Mouse (Mus musculus) midbrain, embryonic 10.5 days (tissue): Measurements from ENCODE around the gene Sdr42e1. TPM values are rescaled to one million over a fixed set of nuclear protein-coding genes. Genes with fewer than 3 reads are reported as not detected.

Experiments
- DNase-seq: peaks from one replicate; pipeline ENCODE4 v3.0.0-alpha.2; 2017; ENCODE audit warnings: low spot score
- H3K27ac ChIP-seq: fragments of 300-500 bp; sonication (generic); replicated peaks from 2 replicates; pipeline ENCODE4 v1.5.1; 2016; ENCODE audit warnings: mild to moderate bottlenecking
- H3K27me3 ChIP-seq: fragments of 300-500 bp; sonication (generic); 2 replicates; pipeline ENCODE4 v1.6.1; 2016; ENCODE audit warnings: low read depth, mild to moderate bottlenecking; ENCODE audit not compliant: poor library complexity, severe bottlenecking
- H3K36me3 ChIP-seq: fragments of 300-500 bp; sonication (generic); 2 replicates; pipeline ENCODE4 v1.6.1; 2016; ENCODE audit warnings: mild to moderate bottlenecking, moderate library complexity
- H3K4me1 ChIP-seq: fragments of 300-500 bp; sonication (generic); 2 replicates; pipeline ENCODE4 v1.6.1; 2016
- H3K4me3 ChIP-seq: fragments of 300-500 bp; sonication (generic); 2 replicates; pipeline ENCODE4 v1.5.1; 2016; ENCODE audit warnings: mild to moderate bottlenecking, moderate library complexity
- H3K9me3 ChIP-seq: fragments of 300-500 bp; sonication (generic); replicated peaks from 2 replicates; pipeline ENCODE4 v1.6.1; 2016; ENCODE audit warnings: mild to moderate bottlenecking
- WGBS: fragments of 180-500 bp; shearing (Covaris S2); methylation state at CpG from one replicate; pipeline ENCODE4 v1.1.7; 2016; 5-methylcytosine and 5-hydroxymethylcytosine counted together
- polyA plus RNA-seq: library from polyadenylated mRNA; unstranded; fragments of >200 nt; fragmentation: Nextera tagmentation; extraction: Ambion mirVana; gene quantifications from 2 replicates; pipeline ENCODE4 v1.2.1, GENCODE M21; 2016

The Sdr42e1 gene
- 0.46 and 0.65 TPM in 2 replicates for polyA plus RNA-seq

DNA sequence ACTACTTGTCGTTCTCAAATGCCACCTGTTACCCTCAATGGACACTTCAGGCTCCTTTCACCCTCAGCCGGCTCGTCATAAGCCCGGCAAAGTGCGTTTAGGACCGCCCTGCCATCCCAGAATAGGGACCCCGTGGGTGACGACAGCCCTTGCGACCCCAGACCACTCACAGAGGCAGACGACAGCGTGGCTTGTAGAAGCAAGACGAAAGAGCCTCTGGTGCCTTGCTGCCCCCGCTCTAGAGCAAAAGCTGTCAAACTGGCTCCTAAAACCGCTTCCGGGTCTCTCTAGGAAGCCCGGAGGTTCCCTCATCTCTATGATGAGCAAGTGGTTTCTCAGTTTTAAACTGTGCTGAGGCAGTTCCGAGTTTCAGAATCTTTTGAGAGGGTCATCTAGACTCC is at the start of gene Sdr42e1:
TSS of gene Sdr42e1 (minus strand) at position 260 of the 401 bp plus-strand sequence.
- Histone ChIP-seq H3K27ac (peak within 1 kb of the TSS; percentile 34), H3K27me3 (no peaks in the 10 kb centered on the region), H3K36me3 (no peaks in the 10 kb centered on the region), H3K9me3 (no peaks in the 10 kb centered on the region), H3K4me3 (peak within 1 kb of the TSS; percentile 58), H3K4me1 (peaks cover 7% of the 10 kb centered on the region)
- 16% methylated on average over 17 of the region's 17 CpGs for WGBS
- DNase-seq: peak; percentile 34

- Histone ChIP-seq H3K27me3 (no peaks in the 10 kb centered on the region), H3K36me3 (no peaks in the 10 kb centered on the region), H3K4me1 (no peaks in the 10 kb centered on the region), H3K4me3 (no peak overlapping the region), H3K9me3 (no peaks in the 10 kb centered on the region; the same call in 1 of the 2 replicates), H3K27ac (no peak overlapping the region)
- 81% methylated on average over 14 of the region's 14 CpGs for WGBS
- no peak for DNase-seq
Observed at GRCm38 (mm10) chr8:117718152-117718860, 44.8 kb upstream of the Sdr42e1 start.

DNA sequence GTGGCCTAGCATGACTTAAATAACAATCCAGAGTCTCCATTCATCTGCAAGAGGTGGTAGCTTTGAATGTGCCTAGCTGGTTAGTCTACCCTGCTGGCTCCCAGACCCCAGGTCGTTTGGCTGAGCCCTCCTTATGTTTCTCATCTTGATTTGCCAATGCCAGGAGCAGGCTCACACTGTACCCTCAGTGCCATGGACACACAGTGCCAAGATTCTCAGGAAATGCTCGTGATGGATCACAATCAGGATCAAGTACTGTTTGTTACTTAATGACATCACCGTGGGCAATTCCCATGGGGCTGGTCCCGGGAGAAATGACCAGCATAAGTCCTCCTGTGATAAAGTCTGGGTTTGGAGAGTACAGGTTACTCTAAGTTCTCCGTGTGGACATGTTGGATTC is 42.4 kb upstream of the Sdr42e1 start:
- 82% methylated on average over 5 of the region's 5 CpGs for WGBS
- no peak for DNase-seq
- Histone ChIP-seq H3K36me3 (no peaks in the 10 kb centered on the region), H3K9me3 (no peaks in the 10 kb centered on the region; the same call in 1 of the 2 replicates), H3K27ac (no peak overlapping the region), H3K4me1 (no peaks in the 10 kb centered on the region), H3K4me3 (no peak overlapping the region), H3K27me3 (no peaks in the 10 kb centered on the region)

GRCm38 (mm10) chr8:117714604-117715003 is 41.1 kb upstream of the Sdr42e1 start:
- Histone ChIP-seq H3K27me3 (no peaks in the 10 kb centered on the region), H3K27ac (no peak overlapping the region), H3K36me3 (no peaks in the 10 kb centered on the region), H3K4me1 (no peaks in the 10 kb centered on the region), H3K9me3 (no peaks in the 10 kb centered on the region; the same call in 1 of the 2 replicates), H3K4me3 (no peak overlapping the region)
- DNase-seq: no peak
- WGBS: 90% methylated on average over 5 of the region's 5 CpGs

DNA sequence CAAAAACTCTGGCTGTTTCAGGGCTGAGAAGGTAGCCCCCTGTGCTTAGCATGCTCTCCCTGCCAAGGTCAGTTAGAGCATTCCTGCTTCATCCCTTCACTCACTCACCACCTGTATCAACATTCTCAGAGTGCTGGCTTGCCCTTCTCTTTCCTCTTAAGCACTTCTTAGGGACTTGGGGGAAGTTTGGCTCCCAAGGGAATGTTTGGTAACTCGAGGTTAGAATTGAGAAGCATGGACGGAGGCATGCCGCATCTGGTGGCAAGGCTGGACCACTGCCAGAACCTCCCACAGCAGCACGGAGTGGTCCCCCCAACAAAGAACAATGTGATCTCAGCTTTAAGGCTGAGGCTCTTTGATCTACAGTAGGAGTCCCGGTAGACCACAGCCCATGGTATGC is 38.7 kb upstream of the Sdr42e1 start:
- Histone ChIP-seq H3K27me3 (no peaks in the 10 kb centered on the region), H3K9me3 (no peaks in the 10 kb centered on the region; the same call in 1 of the 2 replicates), H3K27ac (no peak overlapping the region), H3K36me3 (no peaks in the 10 kb centered on the region), H3K4me1 (no peaks in the 10 kb centered on the region), H3K4me3 (no peak overlapping the region)
- DNase-seq: no peak
- WGBS: 79% methylated on average over 5 of the region's 5 CpGs

DNA sequence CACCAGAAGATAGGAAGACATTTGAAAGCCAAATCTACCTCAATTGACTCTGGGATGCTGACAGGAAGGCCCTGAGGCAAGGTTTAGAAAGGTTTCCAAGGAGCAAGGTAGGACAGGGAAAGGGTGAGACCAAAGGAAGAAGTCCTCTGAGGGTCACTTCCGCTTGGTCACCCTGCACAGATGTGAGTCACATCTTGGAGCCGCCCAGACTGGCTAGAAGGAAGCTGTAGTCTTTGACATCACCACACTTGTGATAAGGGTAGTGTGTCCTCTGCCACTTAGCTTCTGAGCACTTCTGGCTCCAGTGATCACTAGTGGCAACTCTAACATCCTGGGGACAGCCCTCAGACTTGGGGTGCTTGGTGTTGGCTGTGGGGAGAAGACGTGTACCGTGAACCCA is 32.7 kb upstream of the Sdr42e1 start:
- Histone ChIP-seq H3K4me1 (peaks cover 4% of the 10 kb centered on the region), H3K27ac (no peak overlapping the region), H3K36me3 (no peaks in the 10 kb centered on the region), H3K9me3 (no peaks in the 10 kb centered on the region), H3K27me3 (no peaks in the 10 kb centered on the region), H3K4me3 (no peak overlapping the region)
- WGBS: 95% methylated on average over 4 of the region's 4 CpGs
- no peak for DNase-seq

- H3K27ac ChIP-seq: no peak overlapping the region
- no peak overlapping the region for H3K4me3 ChIP-seq
- peaks cover 11% of the 10 kb centered on the region for H3K4me1 ChIP-seq
- H3K36me3 ChIP-seq: no peaks in the 10 kb centered on the region
- no peak for DNase-seq
- H3K27me3 ChIP-seq: no peaks in the 10 kb centered on the region
- 68% methylated on average over 10 of the region's 10 CpGs for WGBS
- no peaks in the 10 kb centered on the region for H3K9me3 ChIP-seq
Observed at GRCm38 (mm10) chr8:117702701-117703100, 29.2 kb upstream of the Sdr42e1 start.

GRCm38 (mm10) chr8:117701859-117702258 is 28.4 kb upstream of the Sdr42e1 start, which contains the start of gene Hsd17b2:
Gene Hsd17b2 (plus strand): TSS chr8:117701904.
- Histone ChIP-seq H3K9me3 (no peaks in the 10 kb centered on the region), H3K4me3 (no peak within 1 kb of the TSS), H3K27ac (no peak within 1 kb of the TSS), H3K27me3 (no peaks in the 10 kb centered on the region), H3K36me3 (no peaks in the 10 kb centered on the region), H3K4me1 (peaks cover 11% of the 10 kb centered on the region)
- DNase-seq: no peak
- 56% methylated on average over 13 of the region's 13 CpGs for WGBS

GRCm38 (mm10) chr8:117701246-117701645 is 27.8 kb upstream of the Sdr42e1 start:
- 88% methylated on average over 8 of the region's 8 CpGs for WGBS
- no peak for DNase-seq
- Histone ChIP-seq H3K4me1 (peaks cover 11% of the 10 kb centered on the region), H3K9me3 (no peaks in the 10 kb centered on the region), H3K4me3 (no peak overlapping the region), H3K27ac (no peak overlapping the region), H3K27me3 (no peaks in the 10 kb centered on the region), H3K36me3 (no peaks in the 10 kb centered on the region)

DNA sequence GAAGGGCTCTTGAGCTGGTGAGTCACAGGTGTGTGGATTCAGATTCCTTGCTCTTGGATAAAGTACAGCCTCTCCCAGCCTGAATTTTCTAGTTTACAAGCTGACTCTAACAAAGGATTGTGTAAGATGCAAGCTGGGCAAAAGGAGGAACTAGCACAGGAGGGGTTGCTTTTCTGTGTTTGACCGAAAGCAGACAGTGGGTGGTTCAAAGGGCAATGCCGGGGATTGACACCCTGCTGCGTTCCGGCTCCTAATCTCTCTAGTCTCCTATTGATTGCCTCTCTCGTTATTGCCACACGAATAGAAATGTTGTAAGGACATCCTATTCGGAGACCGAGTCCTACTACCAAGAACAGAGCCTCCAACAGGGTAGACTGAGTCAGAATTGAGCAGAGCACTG is 27.2 kb upstream of the Sdr42e1 start:
- Histone ChIP-seq H3K9me3 (no peaks in the 10 kb centered on the region), H3K36me3 (no peaks in the 10 kb centered on the region), H3K4me3 (no peak overlapping the region), H3K4me1 (peaks cover 11% of the 10 kb centered on the region), H3K27me3 (no peaks in the 10 kb centered on the region), H3K27ac (no peak overlapping the region)
- DNase-seq: no peak
- WGBS: 31% methylated on average over 8 of the region's 8 CpGs

- H3K27me3 ChIP-seq: no peaks in the 10 kb centered on the region
- no peaks in the 10 kb centered on the region for H3K36me3 ChIP-seq
- no peaks in the 10 kb centered on the region for H3K9me3 ChIP-seq
- no peak overlapping the region for H3K4me3 ChIP-seq
- H3K27ac ChIP-seq: no peak overlapping the region
- DNase-seq: no peak
- peaks cover 11% of the 10 kb centered on the region for H3K4me1 ChIP-seq
- WGBS: 44% methylated on average over 5 of the region's 5 CpGs
Observed at GRCm38 (mm10) chr8:117697248-117697647, 23.8 kb upstream of the Sdr42e1 start.

DNA sequence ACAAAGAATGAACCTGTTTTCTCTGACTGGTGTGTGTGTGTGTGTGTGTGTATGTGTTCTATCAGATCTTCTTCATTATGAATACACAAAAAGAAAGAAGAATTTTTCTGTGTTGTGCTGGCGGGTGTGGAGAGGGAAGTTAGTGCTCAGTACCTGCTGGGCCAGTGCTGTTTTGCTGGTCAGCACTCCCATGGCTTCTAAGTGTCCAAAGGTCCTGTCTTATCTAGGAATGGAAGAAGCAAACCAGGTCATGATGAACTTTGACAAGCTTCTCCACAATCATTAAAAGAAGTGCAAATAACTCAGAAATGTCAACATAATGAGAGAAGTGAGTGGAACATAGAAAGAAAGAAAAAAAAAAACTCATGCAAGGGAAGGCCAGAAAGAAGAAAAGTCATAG is 22.1 kb upstream of the Sdr42e1 start:
- DNase-seq: no peak
- no peaks in the 10 kb centered on the region for H3K36me3 ChIP-seq
- no peak overlapping the region for H3K4me3 ChIP-seq
- H3K27ac ChIP-seq: no peak overlapping the region
- H3K9me3 ChIP-seq: no peaks in the 10 kb centered on the region
- 91% methylated on average over 1 of the region's 1 CpGs for WGBS
- peaks cover 1% of the 10 kb centered on the region for H3K4me1 ChIP-seq
- no peaks in the 10 kb centered on the region for H3K27me3 ChIP-seq

- Histone ChIP-seq H3K4me1 (no peaks in the 10 kb centered on the region), H3K27me3 (no peaks in the 10 kb centered on the region), H3K27ac (no peak overlapping the region), H3K4me3 (no peak overlapping the region), H3K36me3 (no peaks in the 10 kb centered on the region), H3K9me3 (no peaks in the 10 kb centered on the region)
- no peak for DNase-seq
- 93% methylated on average over 4 of the region's 4 CpGs for WGBS
Observed at GRCm38 (mm10) chr8:117692131-117692530, 18.6 kb upstream of the Sdr42e1 start.
